Mouse (Mus musculus) liver, embryonic 12.5 days (tissue): Measurements from ENCODE around the gene Nop58. TPM values are rescaled to one million over a fixed set of nuclear protein-coding genes. Genes with fewer than 3 reads are reported as not detected.
A peak's percentile ranks its signal among the peaks of the same experiment; 100 is the strongest.
"Not testable (repeated sequence)": the region's sequence is repeated elsewhere in the genome, so short reads cannot be mapped to it uniquely, and the experiment has no call there.

Experiments used
- ATAC-seq: fragments of 200-750 bp; cut with Nextera tagmentation; 2 replicates; pipeline ENCODE4 v1.8.0; 2017; ENCODE audit warnings: moderate number of reproducible peaks, mild to moderate bottlenecking, moderate library complexity
- H3K27ac ChIP-seq: fragments of 300-500 bp; sonication (generic); 2 replicates; pipeline ENCODE4 v1.5.1; 2016; ENCODE audit warnings: mild to moderate bottlenecking
- H3K27me3 ChIP-seq: fragments of 300-500 bp; sonication (generic); replicated peaks from 2 replicates; pipeline ENCODE4 v1.6.1; 2016; ENCODE audit warnings: mild to moderate bottlenecking, moderate library complexity
- H3K36me3 ChIP-seq: fragments of 300-500 bp; sonication (generic); 2 replicates; pipeline ENCODE4 v1.6.1; 2016; ENCODE audit warnings: mild to moderate bottlenecking, moderate library complexity
- H3K4me1 ChIP-seq: fragments of 300-500 bp; sonication (generic); 2 replicates; pipeline ENCODE4 v1.6.1; 2016
- H3K4me2 ChIP-seq: fragments of 300-500 bp; sonication (generic); 2 replicates; pipeline ENCODE4 v1.6.1; 2016; ENCODE audit warnings: mild to moderate bottlenecking, moderate library complexity
- H3K4me3 ChIP-seq: fragments of 300-500 bp; sonication (generic); 2 replicates; pipeline ENCODE4 v1.5.1; 2016; ENCODE audit warnings: mild to moderate bottlenecking, moderate library complexity
- H3K9ac ChIP-seq: fragments of 300-500 bp; sonication (generic); 2 replicates; pipeline ENCODE4 v1.6.1; 2016; ENCODE audit warnings: mild to moderate bottlenecking, moderate library complexity
- H3K9me3 ChIP-seq: fragments of 300-500 bp; sonication (generic); replicated peaks from 2 replicates; pipeline ENCODE4 v1.6.1; 2016; ENCODE audit warnings: mild to moderate bottlenecking, moderate library complexity
- WGBS: fragments of 180-500 bp; shearing (Covaris S2); methylation state at CpG from one replicate; pipeline ENCODE4 v1.1.7; 2016; ENCODE audit not compliant: insufficient replicate concordance; 5-methylcytosine and 5-hydroxymethylcytosine counted together
- polyA plus RNA-seq: library from polyadenylated mRNA; unstranded; fragments of >200 nt; fragmentation: Nextera tagmentation; extraction: Ambion mirVana; gene quantifications from 2 replicates; pipeline ENCODE4 v1.2.1, GENCODE M21; 2016

Gene Nop58
- polyA plus RNA-seq, 1 experiment from 2014 or later = 282 TPM

DNA sequence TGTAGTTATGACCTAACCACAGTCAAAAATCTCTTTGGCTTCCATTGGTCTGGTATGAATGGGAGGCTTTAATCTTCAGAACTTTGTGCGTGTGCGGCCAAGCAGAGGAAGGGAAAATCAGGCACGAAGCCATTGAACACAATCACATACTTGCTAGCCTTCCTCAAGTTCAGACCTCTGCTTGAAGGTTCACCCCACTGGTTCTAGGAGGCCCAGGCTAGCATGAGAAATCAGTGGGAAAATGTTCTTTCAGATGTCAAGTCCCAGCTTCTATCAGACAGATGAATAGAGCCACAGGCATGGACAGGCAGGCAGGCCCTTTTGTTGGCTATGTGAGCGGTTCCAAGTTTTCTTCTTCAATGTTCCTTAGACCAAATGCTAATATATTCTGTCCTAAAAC, 46.0 kb downstream of the Nop58 start:
- H3K27me3 ChIP-seq = no peaks in the 10 kb centered on the region
- H3K36me3 ChIP-seq = no peaks in the 10 kb centered on the region
- no peaks in the 10 kb centered on the region for H3K4me1 ChIP-seq
- ATAC-seq = no peak
- whole genome bisulfite sequencing = 82% methylated on average over 4 of the region's 4 CpGs
- no peak overlapping the region for H3K4me3 ChIP-seq
- no peak overlapping the region for H3K27ac ChIP-seq
- no peaks in the 10 kb centered on the region for H3K9me3 ChIP-seq
- no peak overlapping the region for H3K9ac ChIP-seq
- H3K4me2 ChIP-seq = no peak overlapping the region

GRCm38 (mm10) chr1:59734076-59734475, 49.3 kb downstream of the Nop58 start:
- Histone ChIP-seq H3K4me3 (no peak overlapping the region), H3K4me2 (no peak overlapping the region)
- 60% methylated on average over 6 of the region's 6 CpGs for WGBS

GRCm38 (mm10) chr1:59738768-59739414, 54.1 kb downstream of the Nop58 start:
- Histone ChIP-seq H3K27me3 (no peaks in the 10 kb centered on the region), H3K4me3 (no peak overlapping the region), H3K9me3 (no peaks in the 10 kb centered on the region), H3K4me2 (no peak overlapping the region), H3K4me1 (peaks cover 24% of the 10 kb centered on the region), H3K9ac (no peak overlapping the region), H3K36me3 (no peaks in the 10 kb centered on the region), H3K27ac (peak overlapping the region; percentile 7; the same call in 1 of the 2 replicates)
- WGBS = 53% methylated on average over 6 of the region's 6 CpGs
- ATAC-seq = no peak; the same call in 1 of the 2 replicates

More at GRCm38 (mm10) chr1:59734076-59734475, 49.3 kb downstream of the Nop58 start:
- Histone ChIP-seq H3K9me3 (no peaks in the 10 kb centered on the region), H3K36me3 (no peaks in the 10 kb centered on the region), H3K9ac (no peak overlapping the region), H3K4me1 (peaks cover 9% of the 10 kb centered on the region), H3K27me3 (no peaks in the 10 kb centered on the region), H3K27ac (no peak overlapping the region)
- no peak for ATAC-seq

DNA sequence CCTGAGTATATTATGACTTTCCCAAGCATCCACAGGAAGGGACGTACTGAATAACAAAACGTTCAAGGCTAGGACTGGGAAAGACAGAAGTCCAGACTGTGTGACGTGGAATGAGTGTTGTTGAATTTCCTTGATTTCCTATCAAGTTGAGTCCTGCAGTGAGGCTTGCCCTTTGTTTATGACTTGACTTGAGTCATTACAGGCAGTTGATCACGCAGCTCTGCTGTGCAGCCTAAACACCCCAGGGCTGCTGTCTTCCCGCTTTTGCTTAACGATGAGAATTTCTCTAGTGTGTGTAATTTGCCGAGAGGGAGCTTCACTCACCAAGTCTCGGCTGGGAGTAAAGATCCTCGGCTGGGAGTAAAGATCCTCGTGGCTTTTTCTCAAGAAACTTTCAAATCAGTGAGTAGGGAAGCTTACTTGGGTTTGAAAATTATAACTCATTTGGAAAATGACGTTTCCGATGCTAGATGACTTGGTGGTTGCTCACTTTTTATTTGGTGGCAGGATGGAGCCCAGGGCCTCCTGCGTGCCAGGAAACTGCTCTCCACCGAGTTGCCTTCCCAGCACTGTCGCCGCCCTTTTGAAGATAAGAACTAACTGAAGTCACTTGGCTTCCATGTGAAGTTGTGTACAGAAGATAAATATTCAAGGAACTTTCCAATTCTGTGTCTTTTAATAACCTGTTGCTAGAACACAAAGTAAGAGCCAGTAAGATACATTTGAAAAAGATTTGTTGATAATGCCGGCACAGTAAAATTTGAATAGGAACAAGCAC, 55.0 kb downstream of the Nop58 start:
- WGBS = 44% methylated on average over 17 of the region's 17 CpGs
- peak overlapping the region; percentile 39; the same call in 1 of the 2 replicates for H3K9ac ChIP-seq
- H3K4me1 ChIP-seq = peaks cover 24% of the 10 kb centered on the region
- H3K4me3 ChIP-seq = no peak overlapping the region
- H3K9me3 ChIP-seq = no peaks in the 10 kb centered on the region
- peak; percentile 71 for ATAC-seq
- H3K27me3 ChIP-seq = no peaks in the 10 kb centered on the region
- no peaks in the 10 kb centered on the region for H3K36me3 ChIP-seq
- H3K27ac ChIP-seq = peak overlapping the region; percentile 64
- H3K4me2 ChIP-seq = peak overlapping the region; percentile 34

DNA sequence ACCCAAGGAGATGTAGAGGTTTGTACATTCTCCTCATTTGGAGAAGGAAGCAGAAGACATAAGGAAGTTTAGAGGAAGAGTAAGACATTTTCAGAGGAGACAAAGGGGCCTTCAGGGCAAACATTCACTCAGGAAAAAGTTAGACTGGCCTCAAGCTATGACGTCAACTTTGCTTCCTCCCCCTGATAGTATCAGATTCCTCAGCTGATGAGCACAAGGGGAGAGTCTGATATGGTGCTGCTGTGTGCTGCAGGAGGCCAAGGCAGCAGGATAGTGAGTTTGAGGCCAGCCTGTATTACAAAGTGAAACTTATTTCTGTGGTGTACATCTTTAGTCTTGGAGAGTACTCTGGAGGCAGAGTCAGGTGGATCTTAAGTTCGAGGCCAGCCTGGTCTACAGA, 64.3 kb downstream of the Nop58 start:
- ATAC-seq = no peak
- no peaks in the 10 kb centered on the region for H3K36me3 ChIP-seq
- H3K9me3 ChIP-seq = no peaks in the 10 kb centered on the region
- H3K4me3 ChIP-seq = no peak overlapping the region
- H3K4me1 ChIP-seq = no peaks in the 10 kb centered on the region
- H3K27ac ChIP-seq = no peak overlapping the region
- 31% methylated on average over 2 of the region's 2 CpGs for WGBS
- no peaks in the 10 kb centered on the region for H3K27me3 ChIP-seq
- no peak overlapping the region for H3K9ac ChIP-seq
- H3K4me2 ChIP-seq = no peak overlapping the region

DNA sequence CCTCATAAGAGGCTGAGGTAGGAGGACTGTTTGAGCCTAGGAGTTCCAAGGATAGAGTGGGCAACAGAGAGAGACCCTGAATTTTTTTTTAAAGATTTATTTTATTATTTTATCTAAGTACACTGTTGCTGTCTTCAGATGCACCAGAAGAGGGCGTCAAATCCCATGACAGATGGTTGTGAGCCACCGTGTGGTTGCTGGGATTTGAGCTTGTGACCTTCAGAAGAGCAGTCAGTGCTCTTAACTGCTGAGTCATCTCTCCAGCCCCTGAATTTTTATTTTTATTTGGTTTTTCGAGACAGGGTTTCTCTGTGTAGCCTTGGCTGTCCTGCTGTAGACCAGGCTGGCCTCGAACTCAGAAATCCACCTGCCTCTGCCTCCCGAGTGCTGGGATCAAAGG, 65.0 kb downstream of the Nop58 start:
- ATAC-seq, H3K4me2 ChIP-seq, H3K27me3 ChIP-seq, H3K36me3 ChIP-seq, H3K4me3 ChIP-seq, H3K9ac ChIP-seq, H3K4me1 ChIP-seq, H3K27ac ChIP-seq, H3K9me3 ChIP-seq: not testable (repeated sequence)
- 62% methylated on average over 5 of the region's 5 CpGs for WGBS

DNA sequence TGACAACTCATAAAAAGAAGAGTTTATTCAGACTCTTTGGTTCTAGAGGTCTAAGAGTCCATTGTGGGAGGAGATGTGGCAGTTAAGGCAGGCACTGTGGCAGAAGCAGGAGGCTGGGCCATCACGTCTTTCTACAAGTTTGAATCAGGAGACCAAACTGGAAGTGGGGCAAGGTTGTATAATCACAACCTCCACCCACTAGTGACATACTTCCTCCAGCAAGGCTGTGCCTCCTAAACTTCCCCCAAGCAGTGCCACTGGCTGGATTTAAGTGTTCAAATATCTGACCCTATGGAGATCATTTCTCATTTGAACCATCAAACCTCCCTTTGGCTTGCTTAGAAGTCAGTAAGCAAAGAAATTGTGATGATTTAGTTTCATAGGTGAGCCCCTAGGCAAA, 70.5 kb downstream of the Nop58 start:
- Histone ChIP-seq H3K4me1 (no peaks in the 10 kb centered on the region), H3K9ac (no peak overlapping the region), H3K4me2 (no peak overlapping the region), H3K9me3 (no peaks in the 10 kb centered on the region), H3K27me3 (no peaks in the 10 kb centered on the region), H3K27ac (no peak overlapping the region), H3K36me3 (no peaks in the 10 kb centered on the region), H3K4me3 (no peak overlapping the region)
- 54% methylated on average over 1 of the region's 1 CpGs for WGBS
- ATAC-seq = no peak

- 54% methylated on average over 1 of the region's 1 CpGs for WGBS
- no peaks in the 10 kb centered on the region for H3K9me3 ChIP-seq
- H3K4me3 ChIP-seq = no peak overlapping the region
- no peaks in the 10 kb centered on the region for H3K36me3 ChIP-seq
- no peak for ATAC-seq
- no peaks in the 10 kb centered on the region for H3K27me3 ChIP-seq
- H3K4me1 ChIP-seq = peaks cover 10% of the 10 kb centered on the region
- no peak overlapping the region for H3K27ac ChIP-seq
- H3K9ac ChIP-seq = no peak overlapping the region
- no peak overlapping the region for H3K4me2 ChIP-seq
Measured at GRCm38 (mm10) chr1:59758325-59758724, 73.6 kb downstream of the Nop58 start.

GRCm38 (mm10) chr1:59762208-59762607, 77.4 kb downstream of the Nop58 start:
- Histone ChIP-seq H3K27me3 (no peaks in the 10 kb centered on the region), H3K9ac (peak overlapping the region; percentile 92), H3K4me3 (peak overlapping the region; percentile 89), H3K4me1 (peaks cover 27% of the 10 kb centered on the region), H3K9me3 (no peaks in the 10 kb centered on the region), H3K36me3 (no peaks in the 10 kb centered on the region), H3K4me2 (peak overlapping the region; percentile 100), H3K27ac (peak overlapping the region; percentile 76)
- 14% methylated on average over 10 of the region's 10 CpGs for WGBS
- ATAC-seq = no peak

GRCm38 (mm10) chr1:59762651-59763163, 77.9 kb downstream of the Nop58 start:
- peaks cover 27% of the 10 kb centered on the region for H3K4me1 ChIP-seq
- no peaks in the 10 kb centered on the region for H3K27me3 ChIP-seq
- peak overlapping the region; percentile 92 for H3K9ac ChIP-seq
- no peaks in the 10 kb centered on the region for H3K9me3 ChIP-seq
- H3K4me3 ChIP-seq = peak overlapping the region; percentile 89
- 1% methylated on average over 44 of the region's 44 CpGs for WGBS
- no peaks in the 10 kb centered on the region for H3K36me3 ChIP-seq
- H3K27ac ChIP-seq = peak overlapping the region; percentile 76
- peak; percentile 55 for ATAC-seq
- H3K4me2 ChIP-seq = peak overlapping the region; percentile 100

- under 1% methylated on average over 70 of the region's 75 CpGs for whole genome bisulfite sequencing
- no peaks in the 10 kb centered on the region for H3K9me3 ChIP-seq
- H3K9ac ChIP-seq = peak within 1 kb of the TSS; percentile 92
- H3K27me3 ChIP-seq = no peaks in the 10 kb centered on the region
- H3K4me2 ChIP-seq = peak within 1 kb of the TSS; percentile 100
- H3K27ac ChIP-seq = peak within 1 kb of the TSS; percentile 83
- H3K4me3 ChIP-seq = peak within 1 kb of the TSS; percentile 89
- no peaks in the 10 kb centered on the region for H3K36me3 ChIP-seq
- peaks cover 27% of the 10 kb centered on the region for H3K4me1 ChIP-seq
- ATAC-seq = peak; percentile 91
Measured at GRCm38 (mm10) chr1:59763164-59763768, 78.5 kb downstream of the Nop58 start, which contains the start of gene Bmpr2. Bmpr2 (plus strand) TSS chr1:59763400.

- ATAC-seq = peak; percentile 58
- H3K4me3 ChIP-seq = peak overlapping the region; percentile 89
- H3K4me2 ChIP-seq = peak overlapping the region; percentile 100
- H3K4me1 ChIP-seq = peaks cover 27% of the 10 kb centered on the region
- no peaks in the 10 kb centered on the region for H3K36me3 ChIP-seq
- H3K9me3 ChIP-seq = no peaks in the 10 kb centered on the region
- H3K27ac ChIP-seq = peak overlapping the region; percentile 83
- under 1% methylated on average over 49 of the region's 55 CpGs for WGBS
- no peaks in the 10 kb centered on the region for H3K27me3 ChIP-seq
- peak overlapping the region; percentile 92 for H3K9ac ChIP-seq
Measured at GRCm38 (mm10) chr1:59763781-59764251, 79.0 kb downstream of the Nop58 start.
